Mouse (Mus musculus) embryonic facial prominence, embryonic 15.5 days (tissue): ENCODE measurements around the gene Gm42421. TPM values are rescaled to one million over a fixed set of nuclear protein-coding genes. Genes with fewer than 3 reads are reported as not detected.

Experiments used
- ATAC-seq: fragments of 200-750 bp; cut with Nextera tagmentation; 2 replicates; pipeline ENCODE4 v1.8.0; 2017; ENCODE audit warnings: low read depth, moderate TSS enrichment; ENCODE audit not compliant: insufficient number of reproducible peaks, low FRiP score, low TSS enrichment
- H3K27ac ChIP-seq: fragments of 300-500 bp; sonication (generic); replicated peaks from 2 replicates; pipeline ENCODE4 v1.5.1; 2015; ENCODE audit warnings: mild to moderate bottlenecking, inconsistent platforms
- H3K27me3 ChIP-seq: fragments of 300-500 bp; sonication (generic); 2 replicates; pipeline ENCODE4 v1.6.1; 2015; ENCODE audit warnings: inconsistent platforms
- H3K36me3 ChIP-seq: fragments of 300-500 bp; sonication (generic); 2 replicates; pipeline ENCODE4 v1.6.1; 2015; ENCODE audit warnings: mild to moderate bottlenecking, inconsistent platforms
- H3K4me1 ChIP-seq: fragments of 300-500 bp; sonication (generic); 2 replicates; pipeline ENCODE4 v1.6.1; 2015; ENCODE audit warnings: inconsistent platforms
- H3K4me2 ChIP-seq: fragments of 300-500 bp; sonication (generic); replicated peaks from 2 replicates; pipeline ENCODE4 v1.6.1; 2015; ENCODE audit warnings: mild to moderate bottlenecking, inconsistent platforms
- H3K4me3 ChIP-seq: fragments of 300-500 bp; sonication (generic); replicated peaks from 2 replicates; pipeline ENCODE4 v1.5.1; 2015; ENCODE audit warnings: mild to moderate bottlenecking, inconsistent platforms
- H3K9ac ChIP-seq: fragments of 300-500 bp; sonication (generic); 2 replicates; pipeline ENCODE4 v1.6.1; 2015; ENCODE audit warnings: inconsistent platforms
- H3K9me3 ChIP-seq: fragments of 300-500 bp; sonication (generic); replicated peaks from 2 replicates; pipeline ENCODE4 v1.6.1; 2016; ENCODE audit warnings: inconsistent platforms
- WGBS: fragments of 180-500 bp; shearing (Covaris S2); methylation state at CpG from one replicate; pipeline ENCODE4 v1.1.7; 2015; 5-methylcytosine and 5-hydroxymethylcytosine counted together
- polyA plus RNA-seq: library from polyadenylated mRNA; unstranded; fragments of >200 nt; fragmentation: Nextera tagmentation; extraction: Ambion mirVana; gene quantifications from 2 replicates; pipeline ENCODE4 v1.2.1, GENCODE M21; 2015

Gm42421 gene
- polyA plus RNA-seq, 1 experiment from 2014 or later = 0.59 TPM

- H3K27ac ChIP-seq = no peak overlapping the region
- no peak overlapping the region for H3K9ac ChIP-seq
- no peak overlapping the region for H3K4me2 ChIP-seq
- H3K9me3 ChIP-seq = no peaks in the 10 kb centered on the region
- 89% methylated on average over 9 of the region's 9 CpGs for WGBS
- no peak for ATAC-seq
- peaks cover 44% of the 10 kb centered on the region for H3K36me3 ChIP-seq
- H3K4me3 ChIP-seq = no peak overlapping the region
- no peaks in the 10 kb centered on the region for H3K27me3 ChIP-seq
- H3K4me1 ChIP-seq = no peaks in the 10 kb centered on the region
These were observed 11.8 kb upstream of the Gm42421 start for GRCm38 (mm10) chr5:143916221-143916620.

GRCm38 (mm10) chr5:143917418-143917817 lies 10.6 kb upstream of the Gm42421 start:
- Histone ChIP-seq H3K27me3 (no peaks in the 10 kb centered on the region), H3K9me3 (no peaks in the 10 kb centered on the region), H3K9ac (no peak overlapping the region), H3K4me1 (no peaks in the 10 kb centered on the region), H3K4me3 (no peak overlapping the region), H3K27ac (no peak overlapping the region), H3K36me3 (peaks cover 53% of the 10 kb centered on the region), H3K4me2 (no peak overlapping the region)
- 47% methylated on average over 5 of the region's 5 CpGs for WGBS
- no peak; the same call in 1 of the 2 replicates for ATAC-seq

DNA sequence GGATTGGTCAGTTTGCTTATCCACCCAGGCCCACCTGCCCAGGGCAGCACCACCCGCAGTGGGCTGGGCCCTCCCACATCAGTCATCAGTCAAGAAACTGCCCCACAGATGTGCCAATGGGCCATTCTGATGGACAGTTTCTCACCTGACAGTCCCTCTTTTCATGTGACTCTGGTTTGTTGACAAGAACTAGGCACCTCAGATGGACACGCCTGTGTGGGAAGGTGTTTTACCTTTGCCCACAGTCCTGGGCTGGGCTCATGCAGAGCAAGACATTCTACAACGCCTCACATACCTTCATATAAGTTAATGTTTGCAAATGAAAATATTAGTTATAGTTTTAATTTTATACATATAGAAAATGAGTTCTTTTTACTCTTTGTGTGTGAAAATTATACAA lies 9.9 kb upstream of the Gm42421 start:
- ATAC-seq = no peak

DNA sequence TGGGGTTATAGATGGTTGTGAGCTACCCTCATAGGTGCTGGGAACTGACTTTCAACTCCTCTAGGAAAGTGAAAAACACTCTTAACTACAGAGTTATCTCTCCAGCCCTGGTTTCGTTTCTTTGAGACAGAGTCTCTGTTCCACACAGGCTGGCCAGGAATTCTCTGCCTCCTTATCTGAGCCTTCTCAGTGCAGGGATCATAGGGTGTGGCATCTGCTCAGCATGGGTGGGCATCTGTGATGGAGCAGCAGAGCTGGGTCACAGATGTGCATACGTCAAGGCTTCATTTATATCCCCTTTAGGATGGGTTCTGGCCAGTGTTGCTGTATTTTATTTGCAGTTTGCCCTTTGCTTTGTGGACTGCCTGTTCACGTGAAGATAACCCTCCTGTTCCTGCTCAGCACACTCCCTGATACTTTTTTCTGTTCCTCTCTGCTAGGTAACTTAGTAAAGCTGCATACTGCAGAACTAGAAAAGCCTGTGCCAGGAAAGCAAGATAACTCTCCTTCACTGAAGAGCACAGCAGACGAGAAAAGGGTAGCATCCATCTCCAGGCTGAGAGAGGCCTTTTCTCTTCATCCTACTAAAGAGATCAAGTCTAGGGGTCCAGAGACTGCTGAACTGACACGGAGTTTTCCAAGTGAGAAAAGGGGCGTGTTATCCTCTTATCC lies 3.1 kb upstream of the Gm42421 start:
- H3K36me3 ChIP-seq = peaks cover 77% of the 10 kb centered on the region
- 88% methylated on average over 6 of the region's 6 CpGs for WGBS

More for the DNA sequence above, 9.9 kb upstream of the Gm42421 start:
- WGBS = 91% methylated on average over 3 of the region's 3 CpGs
- no peaks in the 10 kb centered on the region for H3K9me3 ChIP-seq
- H3K9ac ChIP-seq = no peak overlapping the region
- H3K27ac ChIP-seq = no peak overlapping the region
- H3K4me3 ChIP-seq = no peak overlapping the region
- H3K4me1 ChIP-seq = no peaks in the 10 kb centered on the region
- H3K27me3 ChIP-seq = no peaks in the 10 kb centered on the region
- H3K36me3 ChIP-seq = peaks cover 56% of the 10 kb centered on the region
- no peak overlapping the region for H3K4me2 ChIP-seq

DNA sequence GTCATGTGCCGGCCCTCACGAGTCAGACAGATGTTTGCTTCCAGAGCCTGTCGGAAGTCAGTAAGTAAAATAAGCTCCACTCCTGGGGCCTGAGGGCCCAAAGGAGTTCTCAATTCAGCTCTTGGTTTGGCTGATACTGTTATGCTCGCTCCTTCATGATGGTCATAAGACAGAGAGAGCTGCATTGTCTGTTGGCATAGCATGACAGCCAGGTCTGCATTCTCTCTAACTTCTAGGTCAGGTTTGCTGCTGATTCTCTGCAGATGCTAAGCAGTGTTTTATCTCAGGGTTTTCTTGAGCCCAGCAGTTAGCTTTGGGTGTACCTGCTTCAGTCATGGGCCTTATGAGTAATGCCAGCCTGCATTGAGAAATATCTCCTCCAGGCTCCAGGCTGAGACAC lies 1.3 kb downstream of the Gm42421 start:
- no peak overlapping the region for H3K27ac ChIP-seq
- 89% methylated on average over 4 of the region's 4 CpGs for WGBS
- no peak overlapping the region for H3K9ac ChIP-seq
- no peak for ATAC-seq
- H3K4me3 ChIP-seq = no peak overlapping the region
- no peaks in the 10 kb centered on the region for H3K4me1 ChIP-seq
- peaks cover 72% of the 10 kb centered on the region for H3K36me3 ChIP-seq
- H3K4me2 ChIP-seq = no peak overlapping the region
- no peaks in the 10 kb centered on the region for H3K27me3 ChIP-seq
- no peaks in the 10 kb centered on the region for H3K9me3 ChIP-seq

More for the DNA sequence above, 3.1 kb upstream of the Gm42421 start:
- ATAC-seq = no peak
- Histone ChIP-seq H3K4me2 (no peak overlapping the region), H3K9ac (no peak overlapping the region), H3K4me1 (no peaks in the 10 kb centered on the region), H3K4me3 (no peak overlapping the region), H3K9me3 (no peaks in the 10 kb centered on the region), H3K27ac (no peak overlapping the region), H3K27me3 (no peaks in the 10 kb centered on the region)

DNA sequence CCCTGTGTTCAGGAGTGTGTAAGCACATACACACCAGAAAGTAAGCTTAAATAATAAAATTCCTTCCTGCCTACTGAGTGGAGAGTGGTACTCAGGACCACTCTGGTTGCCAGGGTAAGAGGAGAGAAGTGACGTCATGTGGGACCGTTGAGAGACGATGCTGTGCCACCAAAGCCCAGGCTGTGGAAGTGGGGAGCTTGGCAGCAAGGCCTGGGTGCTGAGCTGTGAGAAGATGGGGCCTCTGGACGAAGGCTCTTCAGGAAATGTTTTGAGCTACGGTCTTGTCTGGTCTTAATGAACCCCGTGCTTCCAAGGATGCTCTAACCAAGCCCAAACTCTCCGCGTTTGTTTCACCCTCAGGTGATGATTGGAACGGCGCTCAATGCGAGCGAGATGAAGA lies 2.7 kb downstream of the Gm42421 start:
- no peaks in the 10 kb centered on the region for H3K27me3 ChIP-seq
- H3K4me2 ChIP-seq = no peak overlapping the region
- H3K9ac ChIP-seq = no peak overlapping the region
- no peaks in the 10 kb centered on the region for H3K9me3 ChIP-seq
- H3K4me3 ChIP-seq = no peak overlapping the region
- WGBS = 88% methylated on average over 12 of the region's 12 CpGs
- H3K36me3 ChIP-seq = peaks cover 59% of the 10 kb centered on the region
- no peaks in the 10 kb centered on the region for H3K4me1 ChIP-seq
- H3K27ac ChIP-seq = no peak overlapping the region
- ATAC-seq = no peak

DNA sequence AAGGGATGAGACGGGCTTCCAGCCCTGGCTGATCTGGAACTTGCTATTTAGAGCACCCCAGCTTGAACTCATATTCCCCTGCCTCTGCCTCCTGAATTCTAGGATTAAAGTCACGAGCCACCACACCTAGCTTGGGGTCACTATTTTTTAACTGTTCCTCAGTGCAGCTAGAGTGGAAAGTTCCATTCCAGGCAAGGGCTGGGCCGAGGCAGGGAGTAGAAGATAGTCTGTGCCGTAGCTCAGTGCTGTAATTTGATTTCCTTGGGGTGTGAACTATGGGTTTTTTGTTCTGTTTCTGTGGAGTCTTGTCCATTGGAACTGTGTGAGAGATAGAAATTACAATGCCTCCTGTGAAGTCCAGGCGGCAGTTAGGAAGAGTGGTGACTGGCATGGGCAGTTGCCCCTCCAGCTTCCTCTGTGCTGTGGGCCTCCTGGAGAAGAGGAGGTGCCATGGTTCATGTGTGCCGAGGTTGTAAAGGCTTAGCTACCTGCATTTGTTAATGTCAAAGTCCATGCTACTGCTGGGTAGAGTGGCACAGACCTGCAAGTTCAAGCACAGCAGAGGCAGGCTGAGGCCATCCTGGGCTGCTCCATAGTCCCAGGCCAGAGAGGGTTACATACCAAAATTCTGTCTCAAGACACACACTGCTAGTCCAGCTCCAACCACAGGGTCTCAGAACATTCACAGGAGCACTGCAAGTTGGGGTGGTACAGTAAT lies 4.0 kb downstream of the Gm42421 start:
- Histone ChIP-seq H3K36me3 (peaks cover 46% of the 10 kb centered on the region), H3K27me3 (no peaks in the 10 kb centered on the region), H3K4me1 (no peaks in the 10 kb centered on the region), H3K4me2 (no peak overlapping the region), H3K9me3 (no peaks in the 10 kb centered on the region), H3K27ac (no peak overlapping the region), H3K4me3 (no peak overlapping the region), H3K9ac (no peak overlapping the region)
- ATAC-seq = no peak
- WGBS = 87% methylated on average over 6 of the region's 6 CpGs

- Histone ChIP-seq H3K27ac (no peak within 1 kb of the TSS), H3K27me3 (no peaks in the 10 kb centered on the region), H3K4me3 (no peak within 1 kb of the TSS), H3K4me2 (no peak within 1 kb of the TSS), H3K9me3 (no peaks in the 10 kb centered on the region), H3K36me3 (peaks cover 40% of the 10 kb centered on the region), H3K4me1 (no peaks in the 10 kb centered on the region), H3K9ac (no peak within 1 kb of the TSS)
- WGBS = 24% methylated on average over 8 of the region's 8 CpGs
- no peak for ATAC-seq
These were observed 4.9 kb downstream of the Gm42421 start, which contains the start of gene Rsph10b for GRCm38 (mm10) chr5:143932831-143933230. Gene Rsph10b, plus strand, starts transcription at chr5:143933035.

- H3K4me3 ChIP-seq = no peak overlapping the region
- no peaks in the 10 kb centered on the region for H3K9me3 ChIP-seq
These were observed 5.4 kb downstream of the Gm42421 start for GRCm38 (mm10) chr5:143933414-143933813.

DNA sequence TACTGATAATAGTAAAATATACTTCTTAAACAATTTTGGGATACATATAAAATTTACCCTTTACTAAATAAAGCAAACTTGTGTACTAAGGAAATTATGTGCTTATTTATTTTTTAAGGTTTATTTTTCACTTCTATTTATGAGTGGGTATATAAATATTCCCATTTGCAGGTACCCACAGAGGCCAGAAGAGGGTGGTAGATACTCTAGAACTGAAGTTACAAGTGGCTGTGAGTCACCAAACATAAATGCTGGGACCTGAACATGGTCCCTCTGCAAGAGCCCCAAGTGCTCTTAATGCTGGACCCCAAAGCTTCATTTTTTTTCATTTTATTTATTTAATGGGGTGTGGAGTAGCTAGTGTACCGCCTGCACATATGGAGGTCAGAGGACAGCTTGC lies 5.9 kb downstream of the Gm42421 start:
- Histone ChIP-seq H3K36me3 (peaks cover 30% of the 10 kb centered on the region), H3K27me3 (no peaks in the 10 kb centered on the region), H3K4me3 (no peak overlapping the region), H3K4me2 (no peak overlapping the region), H3K27ac (no peak overlapping the region), H3K9ac (no peak overlapping the region), H3K4me1 (no peaks in the 10 kb centered on the region), H3K9me3 (no peaks in the 10 kb centered on the region)
- no peak for ATAC-seq
- 91% methylated on average over 1 of the region's 1 CpGs for WGBS

More at GRCm38 (mm10) chr5:143933414-143933813, 5.4 kb downstream of the Gm42421 start:
- Histone ChIP-seq H3K4me2 (no peak overlapping the region), H3K4me1 (no peaks in the 10 kb centered on the region), H3K36me3 (peaks cover 34% of the 10 kb centered on the region), H3K27me3 (no peaks in the 10 kb centered on the region), H3K27ac (no peak overlapping the region), H3K9ac (no peak overlapping the region)
- WGBS = 82% methylated on average over 11 of the region's 11 CpGs
- ATAC-seq = no peak

DNA sequence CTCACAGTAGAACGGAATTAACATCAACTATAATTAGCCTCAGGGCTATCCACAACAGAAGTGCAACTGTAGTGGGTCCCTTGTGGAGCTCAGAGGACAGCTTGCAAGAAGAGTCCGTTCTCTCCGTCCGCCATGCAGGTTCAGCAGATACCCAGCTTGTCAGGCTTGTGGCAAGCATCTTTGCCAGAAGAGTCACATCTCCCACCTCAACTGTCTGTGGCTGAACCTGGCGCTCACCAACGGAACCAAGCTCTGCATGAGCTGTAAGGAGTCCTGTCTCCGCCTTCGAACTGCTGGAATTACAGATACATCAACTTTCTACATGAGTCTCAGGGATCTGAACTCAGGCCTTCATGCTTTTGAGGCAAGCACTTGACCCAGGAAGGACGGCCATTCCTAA lies 8.2 kb downstream of the Gm42421 start:
- H3K36me3 ChIP-seq = peaks cover 9% of the 10 kb centered on the region
- H3K4me2 ChIP-seq = no peak overlapping the region
- no peaks in the 10 kb centered on the region for H3K4me1 ChIP-seq
- H3K27ac ChIP-seq = no peak overlapping the region
- H3K9ac ChIP-seq = no peak overlapping the region
- 82% methylated on average over 9 of the region's 9 CpGs for WGBS
- ATAC-seq = no peak
- H3K4me3 ChIP-seq = no peak overlapping the region
- no peaks in the 10 kb centered on the region for H3K27me3 ChIP-seq
- H3K9me3 ChIP-seq = no peaks in the 10 kb centered on the region
